Mouse (Mus musculus): ENCODE results near the gene Gm3854.

DNA sequence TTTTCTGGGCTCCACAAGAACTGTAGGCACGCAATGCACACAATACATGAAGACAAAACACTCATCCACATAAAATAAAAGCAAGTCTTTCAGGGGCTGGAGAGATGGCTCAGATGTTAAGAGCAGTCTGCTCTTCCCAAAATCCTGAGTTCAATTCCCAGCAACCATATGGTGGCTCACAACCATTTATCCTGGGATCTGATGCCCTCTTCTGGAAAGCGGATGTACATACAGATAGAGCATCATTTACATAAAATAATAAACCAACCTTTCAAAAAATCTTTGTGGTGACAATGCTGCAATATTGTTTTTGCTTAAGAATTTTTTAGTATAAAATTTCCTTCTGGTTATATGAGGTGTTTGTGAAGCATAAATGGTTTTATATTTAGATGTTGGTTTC, 37.9 kb downstream of the Gm3854 start:
- TF ChIP-seq CTCF (IDR thresholded peaks at IDR 0.05; ENCODE audit: borderline replicate concordance, control insufficient read depth, extremely low read depth, insufficient read depth, low read length, poor library complexity), result no peak
- TF ChIP-seq POLR2A (IDR thresholded peaks at IDR 0.05; ENCODE audit: control insufficient read depth, extremely low read depth, insufficient read depth, low read length, poor library complexity), result no peak
